Mouse (Mus musculus): Measurements from ENCODE around the gene Ascl3. TPM values are rescaled to one million over a fixed set of nuclear protein-coding genes. Genes with fewer than 3 reads are reported as not detected.

Ascl3 gene
- polyA plus RNA-seq, 1 experiment from 2014 or later: not detected

DNA sequence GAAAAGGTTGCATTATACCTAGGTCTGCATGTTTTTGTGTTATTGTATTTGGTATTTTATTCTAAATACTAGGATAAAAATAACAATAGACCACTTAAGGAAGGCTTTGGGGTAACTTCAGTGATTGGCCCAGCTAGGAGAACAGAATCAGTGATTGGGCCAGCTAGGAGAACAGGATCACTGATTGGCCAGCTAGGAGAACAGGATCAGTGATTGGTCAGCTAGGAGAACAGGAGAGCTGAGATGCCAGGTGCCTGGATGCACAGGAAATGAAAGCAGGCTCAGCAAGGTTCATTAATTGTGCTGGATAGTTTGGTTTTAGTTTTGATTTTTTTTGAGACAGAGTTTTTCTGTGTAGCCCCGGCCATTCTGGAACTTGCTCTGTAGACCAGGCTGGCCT lies 50.6 kb downstream of the Ascl3 start:
- WGBS: 91% methylated on average over 1 of the region's 1 CpGs
- Histone ChIP-seq H3K27ac (no peak overlapping the region), H3K4me3 (replicated peaks) (no peak overlapping the region), H3K4me2 (no peak overlapping the region), H3K27me3 (no peaks in the 10 kb centered on the region), H3K4me1 (no peaks in the 10 kb centered on the region), H3K9ac (no peak overlapping the region), H3K9me3 (replicated peaks) (no peaks in the 10 kb centered on the region), H3K36me3 (no peaks in the 10 kb centered on the region)
- ATAC-seq (replicated peaks; ENCODE audit: low FRiP score): no peak

DNA sequence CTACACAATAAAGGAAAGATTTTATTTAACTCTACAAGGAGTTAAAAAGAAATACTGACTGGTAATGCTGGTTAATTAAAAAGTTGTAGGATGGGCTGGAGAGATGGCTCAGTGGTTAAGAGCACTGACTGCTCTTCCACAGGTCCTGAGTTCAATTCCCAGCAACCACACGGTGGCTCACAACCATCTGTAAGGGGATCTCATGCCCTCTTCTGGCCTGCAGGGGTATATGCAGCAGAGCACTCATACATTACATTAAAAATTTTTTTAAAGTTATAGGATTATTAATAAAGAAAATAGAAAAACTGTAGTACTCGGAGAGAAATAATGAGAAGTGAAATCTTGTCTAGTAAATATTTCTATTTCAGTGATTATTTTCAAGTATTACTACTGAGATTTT lies 51.2 kb downstream of the Ascl3 start:
- Histone ChIP-seq H3K27me3 (no peaks in the 10 kb centered on the region), H3K4me1 (no peaks in the 10 kb centered on the region), H3K4me3 (replicated peaks) (no peak overlapping the region), H3K27ac (no peak overlapping the region), H3K9ac (no peak overlapping the region), H3K4me2 (no peak overlapping the region), H3K9me3 (replicated peaks) (no peaks in the 10 kb centered on the region), H3K36me3 (no peaks in the 10 kb centered on the region)
- WGBS: 90% methylated on average over 2 of the region's 2 CpGs
- no peak for ATAC-seq (replicated peaks; ENCODE audit: low FRiP score)

Other genes with a start within 250 kb of the Ascl3 start
- gene Trim66, start 223.6 kb downstream of the Ascl3 start, polyA plus RNA-seq (2015; fragmentation: Nextera tagmentation; extraction: Ambion mirVana): 0.03 TPM in 1 of 2 replicates, not detected in the other
- gene Rpl27a, start 212.6 kb downstream of the Ascl3 start, polyA plus RNA-seq (2015; fragmentation: Nextera tagmentation; extraction: Ambion mirVana): 135 and 148 TPM in 2 replicates
- 34.5 and 35.4 TPM in 2 replicates for gene St5, start 28.1 kb downstream of the Ascl3 start, polyA plus RNA-seq (2015; fragmentation: Nextera tagmentation; extraction: Ambion mirVana)
- 27.2 and 31.3 TPM in 2 replicates for gene Akip1, start 28.0 kb downstream of the Ascl3 start, polyA plus RNA-seq (2015; fragmentation: Nextera tagmentation; extraction: Ambion mirVana)
- gene BC051019, start 7.9 kb downstream of the Ascl3 start, polyA plus RNA-seq (2015; fragmentation: Nextera tagmentation; extraction: Ambion mirVana): 0.19 TPM in 1 of 2 replicates, not detected in the other
- 52.0 and 55.4 TPM in 2 replicates for gene Tmem9b, start 21.1 kb upstream of the Ascl3 start, polyA plus RNA-seq (2015; fragmentation: Nextera tagmentation; extraction: Ambion mirVana)
- 0.53 and 0.57 TPM in 2 replicates for gene Nrip3, start 50.3 kb upstream of the Ascl3 start, polyA plus RNA-seq (2015; fragmentation: Nextera tagmentation; extraction: Ambion mirVana)
- gene Scube2, start 134.0 kb upstream of the Ascl3 start, polyA plus RNA-seq (2015; fragmentation: Nextera tagmentation; extraction: Ambion mirVana): 0.89 and 1.0 TPM in 2 replicates
- 31.4 and 31.6 TPM in 2 replicates for gene Dennd5a, start 228.7 kb upstream of the Ascl3 start, polyA plus RNA-seq (2015; fragmentation: Nextera tagmentation; extraction: Ambion mirVana)